Mouse (Mus musculus) testis, adult 2 months (tissue): ENCODE data around the gene Cypt15. TPM values are rescaled to one million over a fixed set of nuclear protein-coding genes. Genes with fewer than 3 reads are reported as not detected.
A peak's percentile ranks its signal among the peaks of the same experiment; 100 is the strongest.
"Not testable (repeated sequence)": the region's sequence is repeated elsewhere in the genome, so short reads cannot be mapped to it uniquely, and the experiment has no call there.

ENCODE experiments used
- H3K27ac ChIP-seq: fragments of 200-500 bp; 2 replicates; pipeline ENCODE4 v1.5.1; 2012; ENCODE audit warnings: low read depth, low read length; ENCODE audit not compliant: control insufficient read depth, insufficient read depth
- H3K27me3 ChIP-seq: fragments of 200-500 bp; 2 replicates; pipeline ENCODE4 v1.6.1; 2012; ENCODE audit warnings: mild to moderate bottlenecking, low read length, moderate library complexity; ENCODE audit not compliant: control insufficient read depth, insufficient read depth
- H3K36me3 ChIP-seq: fragments of 200-500 bp; 2 replicates; pipeline ENCODE4 v1.6.1; 2012; ENCODE audit warnings: mild to moderate bottlenecking, low read length; ENCODE audit not compliant: control insufficient read depth, insufficient read depth
- H3K4me1 ChIP-seq: fragments of 200-500 bp; 2 replicates; pipeline ENCODE4 v1.6.1; 2012; ENCODE audit warnings: low read length; ENCODE audit not compliant: control insufficient read depth, insufficient read depth
- H3K4me3 ChIP-seq: fragments of 200-500 bp; 2 replicates; pipeline ENCODE4 v1.5.1; 2012; ENCODE audit warnings: low read depth, mild to moderate bottlenecking, low read length, moderate library complexity, mixed read lengths; ENCODE audit not compliant: control insufficient read depth
- CTCF ChIP-seq: fragments of 200-500 bp; IDR thresholded peaks from 2 replicates; pipeline ENCODE4 v1.5.1; 2012; ENCODE audit warnings: low read depth, mild to moderate bottlenecking, inconsistent platforms, low read length, moderate library complexity; ENCODE audit not compliant: control insufficient read depth, insufficient read depth, insufficient replicate concordance
- POLR2A ChIP-seq: fragments of 200-500 bp; IDR thresholded peaks from 2 replicates; pipeline ENCODE4 v1.6.1; 2012; ENCODE audit warnings: low read depth, mild to moderate bottlenecking, inconsistent platforms, low read length, moderate library complexity; ENCODE audit not compliant: control insufficient read depth
- polyA plus RNA-seq: library from polyadenylated mRNA; depleted of rRNA; stranded (reverse); fragments of >200 nt; gene quantifications from 2 replicates; pipeline ENCODE4 v1.2.3, GENCODE M21; 2012; rRNA removed

Cypt15 gene
- polyA plus RNA-seq = 16.2 and 28.2 TPM in 2 replicates

GRCm38 (mm10) chrX:39345967-39346366 lies at the start of gene Cypt15:
Cypt15 (plus strand) TSS chrX:39346267.
- not testable (repeated sequence) for H3K4me1 ChIP-seq, H3K27ac ChIP-seq, H3K27me3 ChIP-seq, H3K36me3 ChIP-seq
- peak within 1 kb of the TSS; percentile 16; the same call in 1 of the 2 replicates for H3K4me3 ChIP-seq

- Histone ChIP-seq H3K27ac (no peak overlapping the region), H3K27me3 (no peaks in the 10 kb centered on the region), H3K4me1 (no peaks in the 10 kb centered on the region), H3K4me3 (no peak overlapping the region), H3K36me3 (no peaks in the 10 kb centered on the region)
- no peak for TF ChIP-seq CTCF
These were observed 24.9 kb downstream of the Cypt15 start for GRCm38 (mm10) chrX:39370932-39371331.

GRCm38 (mm10) chrX:39378830-39379229 lies 32.8 kb downstream of the Cypt15 start:
- TF ChIP-seq POLR2A = no peak
- TF ChIP-seq CTCF = no peak
- H3K4me3 ChIP-seq = no peak overlapping the region
- no peak overlapping the region for H3K27ac ChIP-seq
- H3K4me1 ChIP-seq = no peaks in the 10 kb centered on the region
- no peaks in the 10 kb centered on the region for H3K27me3 ChIP-seq
- H3K36me3 ChIP-seq = no peaks in the 10 kb centered on the region

GRCm38 (mm10) chrX:39383806-39384205 lies 37.7 kb downstream of the Cypt15 start:
- no peaks in the 10 kb centered on the region for H3K4me1 ChIP-seq
- no peak overlapping the region for H3K4me3 ChIP-seq
- TF ChIP-seq POLR2A = no peak
- no peak for TF ChIP-seq CTCF
- no peaks in the 10 kb centered on the region for H3K36me3 ChIP-seq
- H3K27me3 ChIP-seq = no peaks in the 10 kb centered on the region
- no peak overlapping the region for H3K27ac ChIP-seq
